Mouse (Mus musculus): ENCODE measurements around the gene Dhx35.

DNA sequence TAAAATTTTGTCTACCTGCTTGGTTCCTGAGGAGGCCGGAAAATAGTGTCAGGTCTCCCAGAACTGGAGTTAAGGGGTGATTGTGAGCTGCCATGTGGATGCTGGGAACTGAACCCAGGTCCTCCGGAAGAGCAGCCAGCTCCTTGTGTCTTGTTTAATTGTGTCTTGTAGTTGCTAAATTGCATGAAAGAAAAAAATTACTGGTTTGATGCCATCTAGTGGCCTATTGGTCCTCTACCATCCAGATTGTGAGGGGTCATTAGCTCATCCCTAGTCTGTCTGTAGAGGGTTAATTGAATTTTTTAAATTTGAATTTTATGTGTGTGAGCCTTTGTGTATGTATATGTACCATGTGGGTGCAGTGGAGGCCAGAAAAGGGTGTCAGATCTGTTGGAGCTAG is 33.5 kb downstream of the Dhx35 start:
- TF ChIP-seq GATA1 (IDR thresholded peaks at IDR 0.05; ENCODE audit: borderline replicate concordance, low read length) (no peak), FLI1 (IDR thresholded peaks at IDR 0.05; ENCODE audit: low read length) (no peak)
